Mouse (Mus musculus) cerebellum, adult (tissue): ENCODE data around the gene Lifr.

Source experiments
- ATAC-seq: cut with Nextera tagmentation; 2 replicates; pipeline ENCODE4 v1.9.2; 2017; ENCODE audit warnings: mild to moderate bottlenecking, moderate library complexity, mixed read lengths; ENCODE audit not compliant: insufficient number of reproducible peaks, low FRiP score, low TSS enrichment

The Lifr gene

GRCm38 (mm10) chr15:7090211-7090765 lies at the start of gene Lifr:
Gene Lifr (plus strand): TSS chr15:7090614.
- ATAC-seq = no peak

GRCm38 (mm10) chr15:7044081-7044749 lies 46.2 kb upstream of the Lifr start:
- no peak for ATAC-seq

- no peak for ATAC-seq
These were observed 45.4 kb upstream of the Lifr start for GRCm38 (mm10) chr15:7045056-7045455.

- no peak for ATAC-seq
These were observed 42.5 kb upstream of the Lifr start for GRCm38 (mm10) chr15:7047931-7048330.

GRCm38 (mm10) chr15:7048916-7049315 lies 41.5 kb upstream of the Lifr start:
- ATAC-seq = no peak

- ATAC-seq = no peak
These were observed 38.7 kb upstream of the Lifr start for GRCm38 (mm10) chr15:7051666-7052065.

GRCm38 (mm10) chr15:7052117-7052516 lies 38.3 kb upstream of the Lifr start:
- no peak for ATAC-seq

- no peak for ATAC-seq
These were observed 33.6 kb upstream of the Lifr start for GRCm38 (mm10) chr15:7056851-7057250.

GRCm38 (mm10) chr15:7060522-7060921 lies 29.9 kb upstream of the Lifr start:
- no peak for ATAC-seq

GRCm38 (mm10) chr15:7061995-7062697 lies 28.3 kb upstream of the Lifr start:
- 0 out of 2 replicates have a peak, but pooled peaks have one; percentile 29 for ATAC-seq

- no peak for ATAC-seq
These were observed 27.8 kb upstream of the Lifr start for GRCm38 (mm10) chr15:7062698-7063009.

- no peak for ATAC-seq
These were observed 26.7 kb upstream of the Lifr start for GRCm38 (mm10) chr15:7063521-7064240.

GRCm38 (mm10) chr15:7064992-7065523 lies 25.4 kb upstream of the Lifr start:
- no peak for ATAC-seq

GRCm38 (mm10) chr15:7065624-7066023 lies 24.8 kb upstream of the Lifr start:
- no peak for ATAC-seq

- ATAC-seq = no peak
These were observed 23.7 kb upstream of the Lifr start for GRCm38 (mm10) chr15:7066752-7067151.

- ATAC-seq = no peak
These were observed 21.0 kb upstream of the Lifr start for GRCm38 (mm10) chr15:7069374-7069773.

GRCm38 (mm10) chr15:7070199-7070794 lies 20.1 kb upstream of the Lifr start:
- no peak for ATAC-seq

GRCm38 (mm10) chr15:7073269-7073668 lies 17.1 kb upstream of the Lifr start:
- no peak for ATAC-seq

GRCm38 (mm10) chr15:7075185-7075584 lies 15.2 kb upstream of the Lifr start:
- no peak for ATAC-seq

- no peak for ATAC-seq
These were observed 12.1 kb upstream of the Lifr start for GRCm38 (mm10) chr15:7078356-7078755.
